Mouse (Mus musculus) spleen, postnatal 4 days (tissue): ENCODE results near the gene Gm15114.
"Not testable (repeated sequence)": the region's sequence is repeated elsewhere in the genome, so short reads cannot be mapped to it uniquely, and the experiment has no call there.

ENCODE experiments used
- DNase-seq, 2 experiments: peaks; one replicate each; pipeline ENCODE4 v3.0.0; 2022; ENCODE audit warnings: low spot score in 2 of 2

Gm15114 gene

GRCm38 (mm10) chrX:148488649-148489048 lies at the start of gene Gm15114:
TSS of gene Gm15114 (plus strand) at chrX:148488949.
- not testable (repeated sequence) for DNase-seq
